Mouse (Mus musculus) MEL (cell line): Measurements from ENCODE around the gene Rsad1.

Experiments
- CTCF ChIP-seq, 3 experiments: IDR thresholded peaks in 2 of 3; conservative IDR thresholded peaks in 1 of 3; 2 replicates each; pipeline ENCODE4 v1.5.1; 2011 to 2012; ENCODE audit warnings: low read length in 3 of 3, low read depth in 2 of 3, mild to moderate bottlenecking in 2 of 3, improper control_type of control experiment in 1 of 3, inconsistent platforms in 1 of 3, mixed read lengths in 1 of 3, moderate library complexity in 1 of 3; ENCODE audit not compliant: control insufficient read depth in 1 of 3, insufficient read depth in 1 of 3, poor library complexity in 1 of 3, severe bottlenecking in 1 of 3
- MAZ ChIP-seq: IDR thresholded peaks from 2 replicates; pipeline ENCODE4 v1.6.1; 2012; ENCODE audit warnings: low read depth, mild to moderate bottlenecking, inconsistent platforms, low read length, improper control_type of control experiment
- MEF2A ChIP-seq: IDR thresholded peaks from 2 replicates; pipeline ENCODE4 v1.6.1; 2014; ENCODE audit warnings: low read depth, mild to moderate bottlenecking, inconsistent platforms, low read length, improper control_type of control experiment; ENCODE audit not compliant: poor library complexity, insufficient replicate concordance, severe bottlenecking; ENCODE audit errors: extremely low read depth
- MXI1 ChIP-seq: IDR thresholded peaks from 2 replicates; pipeline ENCODE4 v1.6.1; 2011; ENCODE audit warnings: mild to moderate bottlenecking, low read depth, low read length, improper control_type of control experiment
- SMC3 ChIP-seq: IDR thresholded peaks from 2 replicates; pipeline ENCODE4 v1.6.1; 2011; ENCODE audit warnings: low read depth, low read length, improper control_type of control experiment
- TAL1 ChIP-seq: IDR thresholded peaks from 2 replicates; pipeline ENCODE4 v1.6.1; 2012; ENCODE audit warnings: mild to moderate bottlenecking, inconsistent platforms, low read length, moderate library complexity, mixed read lengths
- ZC3H11A ChIP-seq: IDR thresholded peaks from 2 replicates; pipeline ENCODE4 v1.6.1; 2012; ENCODE audit warnings: low read depth, mild to moderate bottlenecking, inconsistent platforms, low read length, improper control_type of control experiment
- ZKSCAN1 ChIP-seq: IDR thresholded peaks from 2 replicates; pipeline ENCODE4 v1.6.1; 2012; ENCODE audit warnings: low read depth, mild to moderate bottlenecking, inconsistent platforms, low read length, improper control_type of control experiment, moderate library complexity

DNA sequence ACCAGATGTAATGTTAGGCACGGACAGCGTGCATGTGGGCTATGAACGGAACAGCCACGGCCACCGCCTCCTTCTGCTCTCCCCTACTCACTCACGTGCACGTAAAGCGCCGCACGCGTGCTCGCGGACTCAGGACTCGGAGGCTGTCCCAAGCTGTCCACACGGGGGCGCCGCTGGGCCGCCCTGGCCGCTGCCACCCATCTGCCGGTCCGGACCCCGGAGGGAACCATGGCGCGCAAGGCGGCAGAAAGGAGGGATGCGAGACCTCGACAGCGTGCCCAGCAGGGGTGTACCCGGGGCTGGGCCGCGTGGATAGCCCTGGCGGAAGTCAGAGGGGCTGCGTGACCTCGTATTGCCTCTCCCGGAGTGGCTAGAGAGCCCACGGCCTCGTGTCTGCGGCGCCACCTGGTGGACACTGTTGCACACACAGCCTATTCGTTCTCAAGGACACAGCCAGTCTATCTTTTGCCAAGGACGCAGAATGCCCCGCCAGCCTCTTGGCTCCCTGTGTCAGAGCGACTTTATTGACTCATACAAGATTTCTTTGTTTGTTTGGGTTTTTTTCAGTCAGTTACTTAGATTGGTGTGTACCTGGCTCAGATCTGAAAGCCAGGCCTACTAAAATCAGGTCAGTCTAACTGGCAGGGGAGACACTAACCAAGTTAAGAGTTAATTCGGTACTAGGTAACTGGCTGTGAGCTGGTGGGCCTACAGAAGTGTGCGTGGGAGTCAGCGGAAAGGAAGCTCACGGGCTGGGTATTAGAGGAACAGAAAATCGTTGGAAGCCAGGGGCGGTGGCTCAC lies at the start of gene Rsad1:
- TF ChIP-seq MAZ (peak; percentile 56; the same call in 1 of the 2 replicates), CTCF (IDR thresholded peaks at IDR 0.05 in 2 of 3, conservative IDR thresholded peaks at IDR 0.05 in 1 of 3; ENCODE audit: control insufficient read depth in 1 of 3, insufficient read depth in 1 of 3, low read depth in 2 of 3, low read length in 3 of 3, poor library complexity in 1 of 3, severe bottlenecking in 1 of 3) (peak; percentile 76 to 97 (median 79)), TAL1 (no peak), SMC3 (peak; percentile 56), ZC3H11A (no peak; the same call in 1 of the 2 replicates), MXI1 (peak; percentile 97), MEF2A (no peak), ZKSCAN1 (no peak)
